Mouse (Mus musculus): ENCODE results near the gene Capn7.

Capn7 gene

GRCm38 (mm10) chr14:31323849-31324792 is 12.3 kb upstream of the Capn7 start, which contains the start of gene Dnah1:
TSS of gene Dnah1 (minus strand) at chr14:31323896.
- TF ChIP-seq CTCF (conservative IDR thresholded peaks at IDR 0.05; ENCODE audit: low read length) = no peak
- 0 out of 2 replicates have a peak, but pooled peaks have one; percentile 40 for TF ChIP-seq NANOG (IDR thresholded peaks at IDR 0.05; ENCODE audit: borderline replicate concordance, low read length)
- TF ChIP-seq POU5F1 (IDR thresholded peaks at IDR 0.05; ENCODE audit: borderline replicate concordance, low read length) = no peak
- Histone ChIP-seq H3K9me3 (ENCODE audit: low read length) (no peaks in the 10 kb centered on the region), H3K36me3 (ENCODE audit: insufficient read depth, low read length) (no peaks in the 10 kb centered on the region), H3K4me3 (replicated peaks; ENCODE audit: low read length) (peak within 1 kb of the TSS; percentile 58), H3K27me3 (ENCODE audit: insufficient read depth, low read length) (peaks cover 25% of the 10 kb centered on the region; the same call in 1 of the 2 replicates), H3K4me1 (replicated peaks; ENCODE audit: low read depth, low read length) (peaks cover 24% of the 10 kb centered on the region)

GRCm38 (mm10) chr14:31324851-31325250 is 11.6 kb upstream of the Capn7 start:
- H3K36me3 ChIP-seq (ENCODE audit: insufficient read depth, low read length) = no peaks in the 10 kb centered on the region
- no peaks in the 10 kb centered on the region for H3K9me3 ChIP-seq (ENCODE audit: low read length)
- peaks cover 24% of the 10 kb centered on the region for H3K4me1 ChIP-seq (replicated peaks; ENCODE audit: low read depth, low read length)
- 0 out of 2 replicates have a peak overlapping the region, but pooled peaks have one; percentile 58 for H3K4me3 ChIP-seq (replicated peaks; ENCODE audit: low read length)
- TF ChIP-seq POU5F1 (IDR thresholded peaks at IDR 0.05; ENCODE audit: borderline replicate concordance, low read length) (no peak), NANOG (IDR thresholded peaks at IDR 0.05; ENCODE audit: borderline replicate concordance, low read length) (no peak), CTCF (conservative IDR thresholded peaks at IDR 0.05; ENCODE audit: low read length) (peak; percentile 67)
- peaks cover 25% of the 10 kb centered on the region; the same call in 1 of the 2 replicates for H3K27me3 ChIP-seq (ENCODE audit: insufficient read depth, low read length)

GRCm38 (mm10) chr14:31325551-31325950 is 10.9 kb upstream of the Capn7 start:
- Histone ChIP-seq H3K36me3 (ENCODE audit: insufficient read depth, low read length) (no peaks in the 10 kb centered on the region), H3K4me3 (replicated peaks; ENCODE audit: low read length) (no peak overlapping the region), H3K27me3 (ENCODE audit: insufficient read depth, low read length) (peaks cover 19% of the 10 kb centered on the region; the same call in 1 of the 2 replicates), H3K9me3 (ENCODE audit: low read length) (no peaks in the 10 kb centered on the region), H3K4me1 (replicated peaks; ENCODE audit: low read depth, low read length) (peaks cover 24% of the 10 kb centered on the region)
- TF ChIP-seq CTCF (conservative IDR thresholded peaks at IDR 0.05; ENCODE audit: low read length) = no peak
- no peak for TF ChIP-seq POU5F1 (IDR thresholded peaks at IDR 0.05; ENCODE audit: borderline replicate concordance, low read length)
- no peak for TF ChIP-seq NANOG (IDR thresholded peaks at IDR 0.05; ENCODE audit: borderline replicate concordance, low read length)

- Histone ChIP-seq H3K9me3 (ENCODE audit: low read length) (no peaks in the 10 kb centered on the region), H3K4me1 (replicated peaks; ENCODE audit: low read depth, low read length) (peaks cover 24% of the 10 kb centered on the region), H3K36me3 (ENCODE audit: insufficient read depth, low read length) (no peaks in the 10 kb centered on the region), H3K4me3 (replicated peaks; ENCODE audit: low read length) (no peak overlapping the region), H3K27me3 (ENCODE audit: insufficient read depth, low read length) (peaks cover 20% of the 10 kb centered on the region; the same call in 1 of the 2 replicates)
- TF ChIP-seq POU5F1 (IDR thresholded peaks at IDR 0.05; ENCODE audit: borderline replicate concordance, low read length) = no peak
- TF ChIP-seq NANOG (IDR thresholded peaks at IDR 0.05; ENCODE audit: borderline replicate concordance, low read length) = no peak
- TF ChIP-seq CTCF (conservative IDR thresholded peaks at IDR 0.05; ENCODE audit: low read length) = no peak
Measured at GRCm38 (mm10) chr14:31326770-31327169, 9.7 kb upstream of the Capn7 start.

- Histone ChIP-seq H3K4me3 (replicated peaks; ENCODE audit: low read length) (no peak overlapping the region), H3K36me3 (ENCODE audit: insufficient read depth, low read length) (no peaks in the 10 kb centered on the region), H3K4me1 (replicated peaks; ENCODE audit: low read depth, low read length) (peaks cover 24% of the 10 kb centered on the region), H3K9me3 (ENCODE audit: low read length) (no peaks in the 10 kb centered on the region), H3K27me3 (ENCODE audit: insufficient read depth, low read length) (peaks cover 19% of the 10 kb centered on the region; the same call in 1 of the 2 replicates)
- no peak for TF ChIP-seq NANOG (IDR thresholded peaks at IDR 0.05; ENCODE audit: borderline replicate concordance, low read length)
- no peak for TF ChIP-seq POU5F1 (IDR thresholded peaks at IDR 0.05; ENCODE audit: borderline replicate concordance, low read length)
- TF ChIP-seq CTCF (conservative IDR thresholded peaks at IDR 0.05; ENCODE audit: low read length) = no peak
Measured at GRCm38 (mm10) chr14:31327196-31327595, 9.2 kb upstream of the Capn7 start.

- Histone ChIP-seq H3K27me3 (ENCODE audit: insufficient read depth, low read length) (peaks cover 18% of the 10 kb centered on the region; the same call in 1 of the 2 replicates), H3K9me3 (ENCODE audit: low read length) (no peaks in the 10 kb centered on the region), H3K4me1 (replicated peaks; ENCODE audit: low read depth, low read length) (peaks cover 24% of the 10 kb centered on the region), H3K4me3 (replicated peaks; ENCODE audit: low read length) (no peak overlapping the region), H3K36me3 (ENCODE audit: insufficient read depth, low read length) (no peaks in the 10 kb centered on the region)
- TF ChIP-seq NANOG (IDR thresholded peaks at IDR 0.05; ENCODE audit: borderline replicate concordance, low read length) (no peak), CTCF (conservative IDR thresholded peaks at IDR 0.05; ENCODE audit: low read length) (no peak), POU5F1 (IDR thresholded peaks at IDR 0.05; ENCODE audit: borderline replicate concordance, low read length) (no peak)
Measured at GRCm38 (mm10) chr14:31327681-31328080, 8.8 kb upstream of the Capn7 start.

- Histone ChIP-seq H3K9me3 (ENCODE audit: low read length) (no peaks in the 10 kb centered on the region), H3K4me3 (replicated peaks; ENCODE audit: low read length) (no peak overlapping the region), H3K36me3 (ENCODE audit: insufficient read depth, low read length) (no peaks in the 10 kb centered on the region), H3K27me3 (ENCODE audit: insufficient read depth, low read length) (0 out of 2 replicates have a peak, but pooled peaks cover 6% of the 10 kb centered on the region), H3K4me1 (replicated peaks; ENCODE audit: low read depth, low read length) (peaks cover 8% of the 10 kb centered on the region; the same call in 1 of the 2 replicates)
- TF ChIP-seq CTCF (conservative IDR thresholded peaks at IDR 0.05; ENCODE audit: low read length) (no peak), NANOG (IDR thresholded peaks at IDR 0.05; ENCODE audit: borderline replicate concordance, low read length) (no peak), POU5F1 (IDR thresholded peaks at IDR 0.05; ENCODE audit: borderline replicate concordance, low read length) (no peak)
Measured at GRCm38 (mm10) chr14:31329741-31330140, 6.7 kb upstream of the Capn7 start.

GRCm38 (mm10) chr14:31330957-31331356 is 5.5 kb upstream of the Capn7 start:
- Histone ChIP-seq H3K9me3 (ENCODE audit: low read length) (no peaks in the 10 kb centered on the region), H3K36me3 (ENCODE audit: insufficient read depth, low read length) (no peaks in the 10 kb centered on the region), H3K27me3 (ENCODE audit: insufficient read depth, low read length) (0 out of 2 replicates have a peak, but pooled peaks cover 9% of the 10 kb centered on the region), H3K4me3 (replicated peaks; ENCODE audit: low read length) (no peak overlapping the region), H3K4me1 (replicated peaks; ENCODE audit: low read depth, low read length) (peaks cover 14% of the 10 kb centered on the region; the same call in 1 of the 2 replicates)
- TF ChIP-seq POU5F1 (IDR thresholded peaks at IDR 0.05; ENCODE audit: borderline replicate concordance, low read length) (no peak), CTCF (conservative IDR thresholded peaks at IDR 0.05; ENCODE audit: low read length) (no peak), NANOG (IDR thresholded peaks at IDR 0.05; ENCODE audit: borderline replicate concordance, low read length) (no peak)

Data from E14TG2a.4 (cell line).